Mouse (Mus musculus) lung, adult 2 months (tissue): ENCODE measurements around the gene Spc24.

Source experiments
- CTCF ChIP-seq: fragments of 200-500 bp; IDR thresholded peaks from 2 replicates; pipeline ENCODE4 v1.5.1; 2011; ENCODE audit warnings: mild to moderate bottlenecking, low read length, control low read depth; ENCODE audit not compliant: insufficient read depth
- POLR2A ChIP-seq: fragments of 200-500 bp; IDR thresholded peaks from 2 replicates; pipeline ENCODE4 v1.6.1; 2011; ENCODE audit warnings: low read depth, mild to moderate bottlenecking, control low read depth, low read length, borderline replicate concordance; ENCODE audit errors: extremely low read depth

DNA sequence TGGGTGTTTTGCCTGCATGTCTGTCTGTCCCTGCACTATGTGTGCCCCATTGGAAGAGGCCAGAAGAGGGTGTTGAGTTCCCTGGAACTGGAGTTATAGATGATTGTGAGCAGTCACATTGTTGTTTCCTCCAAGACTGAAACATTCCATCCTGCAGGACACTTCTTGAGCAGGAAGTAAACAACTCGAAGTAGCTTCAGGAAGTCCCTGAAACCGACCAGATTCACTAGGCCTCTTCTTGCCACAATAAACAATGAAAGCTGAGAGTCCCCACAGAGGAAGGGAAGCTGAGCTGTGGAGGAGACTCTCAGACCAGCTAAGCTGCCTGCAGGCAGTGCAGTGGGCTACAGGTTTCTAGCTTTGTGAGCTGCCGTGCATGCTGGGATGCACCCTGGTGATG lies 17.6 kb upstream of the Spc24 start:
- TF ChIP-seq POLR2A (no peak), CTCF (no peak)
